Mouse (Mus musculus) megakaryocyte, embryonic 14.5 days (primary cell): ENCODE measurements around the gene Rad51ap1. TPM values are rescaled to one million over a fixed set of nuclear protein-coding genes. Genes with fewer than 3 reads are reported as not detected.

ENCODE experiments used
- H3K27me3 ChIP-seq: replicated peaks from 2 replicates; pipeline ENCODE3; 2012; ENCODE audit warnings: inconsistent platforms
- H3K36me3 ChIP-seq: replicated peaks from 2 replicates; pipeline ENCODE3; 2012; ENCODE audit warnings: low read length, inconsistent platforms, mixed read lengths
- H3K4me1 ChIP-seq: 2 replicates; pipeline ENCODE4 v1.6.1; 2012; ENCODE audit warnings: inconsistent platforms
- H3K4me3 ChIP-seq: replicated peaks from 2 replicates; pipeline ENCODE3; 2012; ENCODE audit warnings: moderate library complexity, mild to moderate bottlenecking, inconsistent platforms
- H3K9me3 ChIP-seq: 2 replicates; pipeline ENCODE4 v1.6.1; 2012; ENCODE audit warnings: inconsistent platforms
- FLI1 ChIP-seq: IDR thresholded peaks from 2 replicates; pipeline ENCODE4 v1.6.1; 2012; ENCODE audit warnings: low read length, inconsistent platforms, mixed read lengths
- GATA1 ChIP-seq: IDR thresholded peaks from 3 replicates; pipeline ENCODE4 v1.6.1; 2012; ENCODE audit warnings: mixed read lengths, low read length, inconsistent platforms, borderline replicate concordance
- polyA plus RNA-seq: library from polyadenylated mRNA; stranded (reverse); fragments of >175 nt; gene quantifications from 2 replicates; pipeline ENCODE4 v1.2.3, GENCODE M21; 2012; ENCODE audit warnings: low replicate concordance; ENCODE audit not compliant: insufficient read depth

Gene Rad51ap1
- polyA plus RNA-seq, 1 experiment = 7.2 TPM

DNA sequence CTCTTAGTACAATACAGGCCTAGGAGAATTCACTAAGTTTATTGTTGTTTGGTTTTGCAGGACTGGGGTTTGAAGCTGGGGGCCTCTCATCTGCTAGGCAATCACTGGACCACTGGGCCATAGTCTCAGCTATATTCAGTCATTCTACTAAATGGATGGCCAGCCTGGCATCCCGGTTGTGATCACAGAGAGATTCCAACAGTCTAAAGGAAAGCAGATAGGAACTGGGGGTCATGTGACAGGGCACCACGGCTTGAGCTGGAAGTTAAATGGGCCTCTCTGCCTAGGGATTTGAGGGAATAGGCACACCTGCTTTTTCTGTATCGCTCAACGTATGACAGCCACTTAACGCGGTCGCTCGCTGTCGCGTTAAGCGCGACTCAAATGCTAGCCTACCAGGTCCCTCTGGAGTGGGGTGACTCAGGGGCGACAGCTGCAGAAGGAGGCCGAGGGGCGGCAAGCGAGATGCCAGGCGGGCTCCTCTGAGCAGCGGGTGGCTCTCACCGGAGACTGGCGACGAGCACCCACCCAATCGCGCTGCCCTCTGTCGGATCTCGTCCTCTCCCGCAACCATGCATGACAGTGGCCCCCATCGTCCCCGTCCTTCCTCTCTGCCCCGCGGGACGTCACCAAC is 417 bp downstream of the Rad51ap1 start:
- Histone ChIP-seq H3K4me3 (peak overlapping the region; percentile 92), H3K36me3 (peaks cover 42% of the 10 kb centered on the region), H3K4me1 (peaks cover 44% of the 10 kb centered on the region), H3K27me3 (no peaks in the 10 kb centered on the region), H3K9me3 (no peaks in the 10 kb centered on the region)
- TF ChIP-seq GATA1 (no peak), FLI1 (no peak)

DNA sequence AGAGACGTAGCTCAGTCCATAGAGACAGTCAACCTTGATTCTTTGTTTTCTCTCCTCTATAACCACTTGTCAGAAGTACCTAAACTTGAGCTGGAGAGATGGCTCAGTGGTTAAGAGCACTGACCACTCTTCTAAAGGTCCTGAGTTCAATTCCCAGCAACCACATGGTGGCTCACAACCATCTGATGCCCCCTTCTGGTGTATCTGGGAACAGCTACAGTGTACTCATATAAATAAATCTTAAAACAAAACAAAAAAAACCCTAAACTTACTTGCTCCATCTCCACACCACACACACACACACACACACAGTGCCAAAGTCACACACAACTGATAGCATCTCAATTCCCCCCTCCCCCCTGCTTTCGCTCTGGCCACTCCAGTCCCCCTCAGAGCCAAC is 1.3 kb downstream of the Rad51ap1 start:
- TF ChIP-seq FLI1 = no peak
- TF ChIP-seq GATA1 = no peak
- Histone ChIP-seq H3K4me1 (peaks cover 44% of the 10 kb centered on the region), H3K4me3 (peak overlapping the region; percentile 92), H3K36me3 (peaks cover 38% of the 10 kb centered on the region), H3K9me3 (no peaks in the 10 kb centered on the region), H3K27me3 (no peaks in the 10 kb centered on the region)

DNA sequence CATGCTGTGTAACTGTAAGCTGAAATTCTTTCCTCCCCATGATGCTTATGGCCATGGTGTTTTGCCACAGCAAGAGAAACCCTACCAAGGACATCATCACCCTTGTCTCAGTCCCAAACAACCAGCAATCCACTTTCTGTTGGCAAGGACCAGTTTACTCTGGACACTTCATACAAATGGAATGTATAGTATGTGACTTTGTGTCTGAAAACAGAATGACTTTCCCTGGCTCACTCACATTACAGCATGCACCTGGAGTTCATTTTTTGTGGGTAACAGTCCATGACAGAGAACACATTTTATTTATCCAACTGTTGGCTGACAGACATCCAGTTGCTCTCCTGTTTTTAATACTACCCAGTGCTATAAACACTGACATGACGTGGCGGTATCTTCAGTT is 6.5 kb downstream of the Rad51ap1 start:
- no peak for TF ChIP-seq FLI1
- TF ChIP-seq GATA1 = no peak
- Histone ChIP-seq H3K9me3 (no peaks in the 10 kb centered on the region), H3K36me3 (peaks cover 63% of the 10 kb centered on the region), H3K4me1 (peaks cover 9% of the 10 kb centered on the region), H3K4me3 (no peak overlapping the region), H3K27me3 (no peaks in the 10 kb centered on the region)

DNA sequence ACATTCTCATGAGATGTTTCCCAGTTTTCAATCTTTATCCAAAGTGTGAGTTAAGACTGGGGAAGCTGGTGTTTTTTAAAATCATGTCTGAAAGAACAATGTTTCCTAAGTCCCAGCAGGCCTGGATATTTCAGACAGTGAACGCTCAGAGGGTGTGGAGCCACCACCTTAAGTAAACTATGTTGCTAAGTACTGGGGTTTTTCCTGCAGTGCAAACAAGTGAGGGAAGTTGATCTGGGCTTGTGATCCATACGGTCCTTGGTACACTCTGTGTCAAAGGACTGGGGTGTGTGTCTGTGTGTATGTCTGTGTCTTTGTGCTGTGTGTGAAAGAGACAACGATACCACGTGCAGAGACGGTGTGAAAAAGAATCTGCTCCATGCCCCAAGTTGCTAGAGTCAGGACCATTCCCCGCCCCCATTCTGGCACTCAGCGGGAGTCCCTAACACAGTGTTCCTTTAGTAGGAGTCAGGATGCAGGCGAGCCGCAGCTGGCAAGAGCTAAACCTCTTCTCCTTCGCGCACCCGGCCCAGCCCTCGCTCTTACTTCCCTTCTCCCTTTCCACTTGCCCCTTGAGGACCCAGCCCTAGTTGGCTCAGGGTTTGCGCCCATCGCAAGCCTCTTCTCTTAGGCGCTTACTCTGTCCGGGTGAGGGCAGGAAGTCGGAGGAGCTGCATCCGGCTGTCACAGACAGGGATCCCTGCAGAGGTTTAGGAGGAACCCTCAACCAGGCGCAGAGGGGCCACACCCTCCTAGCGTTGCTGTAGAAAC is 18.1 kb downstream of the Rad51ap1 start, which contains the start of gene Dyrk4:
Gene Dyrk4 (minus strand): TSS at position 729 of the 771 bp plus-strand sequence.
- Histone ChIP-seq H3K36me3 (peaks cover 50% of the 10 kb centered on the region), H3K4me3 (no peak within 1 kb of the TSS)

DNA sequence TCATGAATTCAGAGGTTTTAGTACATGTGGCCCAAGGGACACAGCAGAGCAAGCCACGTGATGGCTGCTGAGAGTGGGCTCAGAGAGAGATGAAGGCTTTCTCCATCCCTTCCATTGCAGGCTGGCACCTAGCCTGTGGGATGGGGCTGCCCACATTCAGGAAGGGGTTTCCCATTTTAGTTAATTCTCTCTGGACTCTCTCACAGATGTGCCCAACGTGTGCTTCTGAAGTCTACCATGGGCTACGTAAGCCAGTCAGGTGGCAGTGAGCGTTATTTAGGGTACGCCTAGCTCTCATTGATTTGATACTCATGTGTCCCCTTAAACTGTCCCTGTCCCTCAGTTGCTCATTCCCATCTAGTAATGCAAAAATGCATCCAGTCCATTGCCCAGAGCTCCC is 24.5 kb downstream of the Rad51ap1 start:
- Histone ChIP-seq H3K36me3 (no peaks in the 10 kb centered on the region), H3K4me1 (no peaks in the 10 kb centered on the region), H3K9me3 (no peaks in the 10 kb centered on the region), H3K27me3 (peaks cover 21% of the 10 kb centered on the region), H3K4me3 (no peak overlapping the region)
- TF ChIP-seq GATA1 (no peak), FLI1 (no peak)

More for the DNA sequence above, 18.1 kb downstream of the Rad51ap1 start, which contains the start of gene Dyrk4:
- Histone ChIP-seq H3K9me3 (no peaks in the 10 kb centered on the region), H3K27me3 (peaks cover 5% of the 10 kb centered on the region), H3K4me1 (no peaks in the 10 kb centered on the region)
- no peak for TF ChIP-seq FLI1
- no peak for TF ChIP-seq GATA1

DNA sequence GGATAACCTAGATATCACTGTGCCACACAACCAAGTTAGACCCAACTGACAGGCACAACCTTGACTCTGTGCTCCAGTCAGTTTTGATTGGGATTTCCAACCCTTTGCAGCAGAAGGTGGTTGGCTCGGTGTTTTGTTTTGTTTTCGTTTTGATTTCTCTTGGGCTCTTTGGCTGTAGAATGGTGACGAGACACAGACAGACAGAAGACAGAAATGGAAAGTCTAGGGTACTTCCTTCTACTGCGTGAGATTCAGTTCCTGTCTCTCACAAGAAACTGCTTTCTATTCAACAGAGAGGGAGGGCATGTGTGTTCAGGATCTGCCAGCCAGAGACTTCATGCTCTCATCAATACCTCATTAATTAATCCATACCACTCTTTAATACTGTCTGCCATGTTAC is 28.7 kb downstream of the Rad51ap1 start:
- Histone ChIP-seq H3K27me3 (peaks cover 33% of the 10 kb centered on the region), H3K9me3 (no peaks in the 10 kb centered on the region), H3K4me3 (no peak overlapping the region), H3K4me1 (no peaks in the 10 kb centered on the region), H3K36me3 (no peaks in the 10 kb centered on the region)
- TF ChIP-seq GATA1 (no peak), FLI1 (no peak)

DNA sequence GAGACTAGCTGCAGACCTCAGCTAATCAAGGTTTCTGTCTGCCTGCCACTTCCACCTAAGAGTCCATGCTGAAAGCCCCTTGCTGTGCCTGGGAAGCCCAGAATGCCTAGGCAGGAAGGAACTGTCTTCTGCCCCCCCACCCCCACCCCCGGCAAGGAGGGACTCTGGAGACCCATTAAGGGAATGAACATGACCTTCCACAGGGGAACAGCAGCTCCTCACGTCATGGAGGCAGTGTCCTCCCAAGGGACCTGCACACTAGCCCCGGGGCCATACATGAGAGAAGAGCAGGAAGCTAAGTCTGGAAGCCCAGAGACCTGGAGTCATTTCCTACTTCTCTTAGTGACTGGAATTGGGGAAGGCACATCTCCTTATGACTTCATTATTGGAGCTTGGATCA is 31.5 kb downstream of the Rad51ap1 start:
- H3K36me3 ChIP-seq = no peaks in the 10 kb centered on the region
- no peak for TF ChIP-seq FLI1
- TF ChIP-seq GATA1 = no peak
- no peak overlapping the region for H3K4me3 ChIP-seq
- no peaks in the 10 kb centered on the region for H3K9me3 ChIP-seq
- H3K4me1 ChIP-seq = no peaks in the 10 kb centered on the region
- H3K27me3 ChIP-seq = peaks cover 26% of the 10 kb centered on the region

DNA sequence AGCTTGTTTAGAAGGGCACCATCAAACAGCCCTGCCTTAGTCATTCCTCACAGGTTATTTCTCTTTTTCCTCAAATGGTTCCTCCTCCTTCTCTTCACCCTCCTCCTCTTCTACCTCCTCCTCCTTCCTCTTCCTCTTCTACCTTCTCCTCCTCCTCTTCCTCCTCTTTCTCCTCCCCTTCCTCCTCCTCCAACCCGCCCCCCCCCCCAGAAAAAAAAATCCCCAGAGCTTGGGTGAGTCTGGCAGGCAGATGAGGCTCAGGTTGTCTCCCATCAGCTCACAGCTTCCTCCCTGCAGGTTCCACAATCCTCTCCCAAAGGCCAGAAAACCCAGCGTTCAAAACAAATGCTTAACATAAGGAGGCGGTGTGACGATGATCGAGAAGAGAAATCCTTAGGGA is 32.0 kb downstream of the Rad51ap1 start:
- Histone ChIP-seq H3K4me1 (no peaks in the 10 kb centered on the region), H3K27me3 (peaks cover 25% of the 10 kb centered on the region), H3K4me3 (no peak overlapping the region), H3K36me3 (no peaks in the 10 kb centered on the region), H3K9me3 (no peaks in the 10 kb centered on the region)
- TF ChIP-seq GATA1 (no peak), FLI1 (no peak)

DNA sequence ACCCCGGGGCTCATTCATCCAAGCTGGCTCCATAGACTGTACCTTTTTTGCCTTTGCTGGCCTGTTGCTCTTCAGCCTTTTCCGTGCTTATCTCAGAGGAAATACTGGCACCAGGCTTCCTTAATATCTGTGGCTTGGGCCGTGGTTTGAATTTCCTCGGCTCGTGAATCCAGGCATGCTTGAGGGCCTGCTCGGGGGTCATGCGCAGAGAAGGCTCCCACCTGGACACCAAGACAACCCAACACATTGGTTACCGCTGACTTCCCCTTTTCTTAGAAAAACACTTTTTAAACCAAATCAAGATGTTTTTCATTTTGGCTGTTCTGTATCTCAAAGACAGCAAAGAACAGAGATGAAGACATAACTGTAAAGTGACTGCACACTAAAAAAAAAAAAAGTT is 62.3 kb downstream of the Rad51ap1 start:
- Histone ChIP-seq H3K36me3 (no peaks in the 10 kb centered on the region), H3K4me3 (peak overlapping the region; percentile 74), H3K9me3 (peaks cover 5% of the 10 kb centered on the region), H3K4me1 (peaks cover 14% of the 10 kb centered on the region), H3K27me3 (peaks cover 64% of the 10 kb centered on the region)
- TF ChIP-seq GATA1 (no peak), FLI1 (no peak)

Other genes with a start within 250 kb of the Rad51ap1 start
- gene Kcna6, start 198.9 kb downstream of the Rad51ap1 start, polyA plus RNA-seq = not detected in 2 replicates
- 2.9 and 4.3 TPM in 2 replicates for gene Ndufa9, start 90.5 kb downstream of the Rad51ap1 start, polyA plus RNA-seq
- not detected in 2 replicates for gene Akap3, start 86.5 kb downstream of the Rad51ap1 start, polyA plus RNA-seq
- not detected in 2 replicates for gene Dyrk4, start 17.7 kb downstream of the Rad51ap1 start, polyA plus RNA-seq
- gene D6Wsu163e, start 375 bp upstream of the Rad51ap1 start, polyA plus RNA-seq = 1.0 TPM in 1 of 2 replicates, not detected in the other
- gene Fgf6, start 76.0 kb upstream of the Rad51ap1 start, polyA plus RNA-seq = 0.02 TPM in 1 of 2 replicates, not detected in the other
- 0.19 TPM in 1 of 2 replicates, not detected in the other for gene Fgf23, start 133.3 kb upstream of the Rad51ap1 start, polyA plus RNA-seq
- 0.50 TPM in 1 of 2 replicates, not detected in the other for gene Tigar, start 170.0 kb upstream of the Rad51ap1 start, polyA plus RNA-seq
- 143 and 319 TPM in 2 replicates for gene Ccnd2, start 212.6 kb upstream of the Rad51ap1 start, polyA plus RNA-seq